Mouse (Mus musculus): ENCODE measurements around the gene Suds3. TPM values are rescaled to one million over a fixed set of nuclear protein-coding genes. Genes with fewer than 3 reads are reported as not detected.

The Suds3 gene
- total and polyA plus RNA-seq, 3 experiments = 67.8 to 102 TPM; not detected in 1

DNA sequence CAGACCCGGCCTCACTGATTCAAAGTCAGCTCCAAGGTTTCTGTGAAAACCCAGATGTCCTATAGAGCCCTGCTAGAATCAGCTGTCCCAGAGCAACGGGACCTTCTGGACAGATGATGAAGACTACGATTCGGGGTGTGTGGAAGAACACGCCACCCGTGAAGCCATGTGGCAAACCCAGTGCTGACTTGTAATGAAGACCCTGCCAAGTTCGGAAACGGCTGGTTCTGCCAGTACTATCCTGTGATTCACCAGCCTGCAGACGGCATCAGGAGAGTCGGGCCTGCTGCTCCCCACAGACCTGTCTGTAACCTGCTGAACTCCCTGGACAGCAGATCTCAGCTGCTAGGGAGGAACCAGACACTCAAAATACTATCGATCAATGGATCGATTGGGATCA lies 11.6 kb downstream of the Suds3 start:
- H3K27ac ChIP-seq (ENCODE audit: control insufficient read depth, low read depth, low read length) = no peak overlapping the region
- no peaks in the 10 kb centered on the region for H3K27me3 ChIP-seq (ENCODE audit: control insufficient read depth in 1 of 2, insufficient read depth in 2 of 2, low read length in 2 of 2)
- no peak overlapping the region for H3K4me3 ChIP-seq (ENCODE audit: control insufficient read depth in 1 of 2, insufficient read depth in 1 of 2, low read depth in 2 of 2, low read length in 2 of 2)
- no peaks in the 10 kb centered on the region for H3K9me3 ChIP-seq (replicated peaks; ENCODE audit: insufficient read depth, low read length)
- no peaks in the 10 kb centered on the region for H3K4me1 ChIP-seq (ENCODE audit: control insufficient read depth in 1 of 2, insufficient read depth in 2 of 2, low read length in 2 of 2)
- H3K79me2 ChIP-seq (ENCODE audit: control insufficient read depth, insufficient read depth, low read length, poor library complexity) = no peaks in the 10 kb centered on the region
- H3K9ac ChIP-seq (ENCODE audit: control insufficient read depth, low read depth, low read length, poor library complexity, severe bottlenecking) = no peak overlapping the region
- no peak for DNase-seq (ENCODE audit: low read depth, low spot score)
- no peaks in the 10 kb centered on the region; a peak in 2 of 4 replicates for H3K36me3 ChIP-seq (ENCODE audit: control insufficient read depth in 1 of 2, insufficient read depth in 2 of 2, low read length in 2 of 2)
- TF ChIP-seq ZMIZ1 (IDR thresholded peaks at IDR 0.05; ENCODE audit: low read depth, low read length) = no peak
- no peak for TF ChIP-seq RAD21 (IDR thresholded peaks at IDR 0.05; ENCODE audit: low read depth, low read length)
- no peak for TF ChIP-seq UBTF (IDR thresholded peaks at IDR 0.05; ENCODE audit: borderline replicate concordance, insufficient read depth, low read depth, low read length)
- TF ChIP-seq NELFE (IDR thresholded peaks at IDR 0.05; ENCODE audit: low read depth, low read length) = no peak
- TF ChIP-seq ZC3H11A (IDR thresholded peaks at IDR 0.05; ENCODE audit: low read depth, low read length) = no peak
- TF ChIP-seq GABPA (IDR thresholded peaks at IDR 0.05; ENCODE audit: low read depth, low read length) = no peak
- TF ChIP-seq BHLHE40 (IDR thresholded peaks at IDR 0.05; ENCODE audit: borderline replicate concordance, low read depth, low read length) = no peak
- no peak for TF ChIP-seq RCOR1 (IDR thresholded peaks at IDR 0.05; ENCODE audit: low read depth, low read length)
- TF ChIP-seq ZNF384 (IDR thresholded peaks at IDR 0.05; ENCODE audit: low read depth, low read length) = no peak
- no peak for TF ChIP-seq HCFC1 (IDR thresholded peaks at IDR 0.05; ENCODE audit: low read depth, low read length)
- no peak for TF ChIP-seq KAT2A (conservative IDR thresholded peaks at IDR 0.05; ENCODE audit: low read depth, low read length)

DNA sequence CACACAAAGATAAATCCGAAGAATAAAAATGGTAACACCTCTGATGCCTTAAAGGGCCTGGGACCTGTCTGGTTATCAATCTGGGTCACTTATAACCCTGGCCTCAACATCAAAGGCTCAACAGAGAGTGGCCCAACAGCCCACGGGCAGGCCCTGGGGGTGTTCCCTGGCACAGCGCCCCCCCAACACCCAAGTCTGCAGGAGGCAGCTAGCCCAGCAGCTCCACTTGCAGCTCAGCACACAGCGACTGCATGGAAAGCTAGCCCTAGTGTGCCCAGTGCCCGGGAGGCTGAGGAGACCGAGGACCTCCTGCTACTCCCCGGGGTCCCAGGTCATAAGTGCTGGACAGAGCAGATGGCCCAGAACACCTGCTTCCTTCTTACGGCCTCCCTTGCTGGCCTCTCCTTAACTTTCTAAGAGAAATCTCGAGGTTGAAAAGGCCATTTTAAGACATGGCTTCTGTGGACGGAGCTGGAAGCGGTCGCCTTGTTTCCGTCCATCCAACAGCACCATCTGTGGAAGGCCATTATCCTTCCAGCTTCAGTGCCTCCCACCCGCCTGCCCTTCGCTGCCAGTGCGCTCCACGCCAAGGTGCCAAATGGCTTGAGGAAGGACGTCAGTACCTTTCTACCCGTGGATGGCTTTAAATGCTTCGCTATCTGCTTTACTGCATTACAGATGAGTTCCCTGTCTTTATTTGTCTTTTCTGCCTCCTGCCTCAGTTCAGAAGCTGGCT lies 12.6 kb downstream of the Suds3 start:
- no peaks in the 10 kb centered on the region for H3K79me2 ChIP-seq (ENCODE audit: control insufficient read depth, insufficient read depth, low read length, poor library complexity)
- no peak for DNase-seq (ENCODE audit: low read depth, low spot score)
- H3K9me3 ChIP-seq (replicated peaks; ENCODE audit: insufficient read depth, low read length) = no peaks in the 10 kb centered on the region
- H3K4me1 ChIP-seq (ENCODE audit: control insufficient read depth in 1 of 2, insufficient read depth in 2 of 2, low read length in 2 of 2) = no peaks in the 10 kb centered on the region
- no peak overlapping the region for H3K27ac ChIP-seq (ENCODE audit: control insufficient read depth, low read depth, low read length)
- no peak overlapping the region for H3K4me3 ChIP-seq (ENCODE audit: control insufficient read depth in 1 of 2, insufficient read depth in 1 of 2, low read depth in 2 of 2, low read length in 2 of 2)
- no peaks in the 10 kb centered on the region for H3K27me3 ChIP-seq (ENCODE audit: control insufficient read depth in 1 of 2, insufficient read depth in 2 of 2, low read length in 2 of 2)
- TF ChIP-seq TBP (IDR thresholded peaks at IDR 0.05; ENCODE audit: low read depth, low read length) (no peak), CHD1 (IDR thresholded peaks at IDR 0.05; ENCODE audit: low read depth, low read length) (no peak), RAD21 (IDR thresholded peaks at IDR 0.05; ENCODE audit: low read depth, low read length) (no peak), UBTF (IDR thresholded peaks at IDR 0.05; ENCODE audit: borderline replicate concordance, insufficient read depth, low read depth, low read length) (no peak), EP300 (IDR thresholded peaks at IDR 0.05; ENCODE audit: low read depth in 1 of 2, low read length in 2 of 2) (no peak), SMC3 (IDR thresholded peaks at IDR 0.05; ENCODE audit: low read depth, low read length) (no peak), KAT2A (conservative IDR thresholded peaks at IDR 0.05; ENCODE audit: low read depth, low read length) (no peak), POLR2A (IDR thresholded peaks at IDR 0.05; ENCODE audit: control insufficient read depth in 1 of 2, insufficient read depth in 1 of 2, low read depth in 1 of 2, low read length in 2 of 2, poor library complexity in 1 of 2) (no peak), POLR2AphosphoS2 (IDR thresholded peaks at IDR 0.05; ENCODE audit: low read length) (no peak), MYB (IDR thresholded peaks at IDR 0.05; ENCODE audit: low read depth, low read length) (no peak)
- H3K9ac ChIP-seq (ENCODE audit: control insufficient read depth, low read depth, low read length, poor library complexity, severe bottlenecking) = no peak overlapping the region
- H3K36me3 ChIP-seq (ENCODE audit: control insufficient read depth in 1 of 2, insufficient read depth in 2 of 2, low read length in 2 of 2) = peaks cover 0 to 2% of the 10 kb centered on the region in 2 experiments; a peak in 2 of 4 replicates

Measured in MEL (cell line).